Mouse (Mus musculus) neural tube, embryonic 11.5 days (tissue): ENCODE results near the gene Ncor1. TPM values are rescaled to one million over a fixed set of nuclear protein-coding genes. Genes with fewer than 3 reads are reported as not detected.
"Not testable (repeated sequence)": the region's sequence is repeated elsewhere in the genome, so short reads cannot be mapped to it uniquely, and the experiment has no call there.

Experiments used
- ATAC-seq: fragments of 200-750 bp; cut with Nextera tagmentation; 2 replicates; pipeline ENCODE4 v1.8.0; 2017; ENCODE audit warnings: moderate number of reproducible peaks, mild to moderate bottlenecking, moderate TSS enrichment, moderate library complexity; ENCODE audit not compliant: insufficient read depth, low FRiP score, low TSS enrichment
- DNase-seq: peaks from one replicate; pipeline ENCODE4 v3.0.0-alpha.2; 2015; ENCODE audit warnings: low spot score
- H3K27ac ChIP-seq: fragments of 300-500 bp; sonication (generic); 2 replicates; pipeline ENCODE4 v1.5.1; 2014; ENCODE audit warnings: low read depth, mild to moderate bottlenecking, low read length
- H3K27me3 ChIP-seq: fragments of 300-500 bp; sonication (generic); 2 replicates; pipeline ENCODE4 v1.6.1; 2014; ENCODE audit warnings: mild to moderate bottlenecking, low read length, mixed read lengths; ENCODE audit not compliant: control insufficient read depth, insufficient read depth
- H3K36me3 ChIP-seq: fragments of 300-500 bp; sonication (generic); 2 replicates; pipeline ENCODE4 v1.6.1; 2014; ENCODE audit warnings: mild to moderate bottlenecking, low read length, moderate library complexity, mixed read lengths; ENCODE audit not compliant: control insufficient read depth, insufficient read depth
- H3K4me1 ChIP-seq: fragments of 300-500 bp; sonication (generic); 2 replicates; pipeline ENCODE4 v1.6.1; 2014; ENCODE audit warnings: low read length, mixed read lengths; ENCODE audit not compliant: control insufficient read depth, insufficient read depth
- H3K4me2 ChIP-seq: fragments of 300-500 bp; sonication (generic); 2 replicates; pipeline ENCODE4 v1.6.1; 2014; ENCODE audit warnings: low read depth, mild to moderate bottlenecking, moderate library complexity
- H3K4me3 ChIP-seq: fragments of 300-500 bp; sonication (generic); 2 replicates; pipeline ENCODE4 v1.5.1; 2014; ENCODE audit warnings: low read depth, low read length
- H3K9ac ChIP-seq: fragments of 300-500 bp; sonication (generic); 2 replicates; pipeline ENCODE4 v1.6.1; 2014; ENCODE audit warnings: mild to moderate bottlenecking, low read length
- H3K9me3 ChIP-seq: fragments of 300-500 bp; sonication (generic); 2 replicates; pipeline ENCODE4 v1.6.1; 2016; ENCODE audit warnings: low read length; ENCODE audit not compliant: control insufficient read depth
- WGBS: fragments of 180-500 bp; shearing (Covaris S2); extraction: QIAGEN DNeasy Blood & Tissue Kit; methylation state at CpG from one replicate; pipeline ENCODE4 v1.1.7; 2014; 5-methylcytosine and 5-hydroxymethylcytosine counted together
- polyA plus RNA-seq: library from polyadenylated mRNA; unstranded; fragments of >200 nt; fragmentation: Nextera tagmentation; extraction: Ambion mirVana; gene quantifications from 2 replicates; pipeline ENCODE4 v1.2.1, GENCODE M21; 2014

The Ncor1 gene
- polyA plus RNA-seq, 1 experiment from 2014 or later = 176 TPM

GRCm38 (mm10) chr11:62487540-62488350 lies 29.4 kb upstream of the Ncor1 start:
- DNase-seq (no peak), ATAC-seq (no peak)
- no peak overlapping the region for H3K4me3 ChIP-seq
- no peak overlapping the region for H3K27ac ChIP-seq
- no peaks in the 10 kb centered on the region for H3K36me3 ChIP-seq
- H3K4me2 ChIP-seq = no peak overlapping the region
- no peaks in the 10 kb centered on the region for H3K9me3 ChIP-seq
- H3K9ac ChIP-seq = no peak overlapping the region
- 92% methylated on average over 10 of the region's 10 CpGs for WGBS
- H3K4me1 ChIP-seq = no peaks in the 10 kb centered on the region
- no peaks in the 10 kb centered on the region for H3K27me3 ChIP-seq

- no peak overlapping the region for H3K9ac ChIP-seq
- H3K27ac ChIP-seq = no peak overlapping the region
- no peak overlapping the region for H3K4me3 ChIP-seq
- no peaks in the 10 kb centered on the region for H3K27me3 ChIP-seq
- no peak overlapping the region for H3K4me2 ChIP-seq
- DNase-seq (no peak), ATAC-seq (no peak)
- no peaks in the 10 kb centered on the region for H3K4me1 ChIP-seq
- 97% methylated on average over 1 of the region's 1 CpGs for WGBS
- H3K36me3 ChIP-seq = no peaks in the 10 kb centered on the region
- no peaks in the 10 kb centered on the region for H3K9me3 ChIP-seq
Measured at GRCm38 (mm10) chr11:62486949-62487348, 28.6 kb upstream of the Ncor1 start.

GRCm38 (mm10) chr11:62479581-62479980 lies 21.2 kb upstream of the Ncor1 start:
- ATAC-seq = no peak
- Histone ChIP-seq H3K27ac (no peak overlapping the region), H3K27me3 (no peaks in the 10 kb centered on the region), H3K36me3 (no peaks in the 10 kb centered on the region), H3K9me3 (no peaks in the 10 kb centered on the region), H3K4me1 (no peaks in the 10 kb centered on the region), H3K9ac (no peak overlapping the region), H3K4me3 (no peak overlapping the region), H3K4me2 (no peak overlapping the region)
- DNase-seq = no peak
- 91% methylated on average over 5 of the region's 5 CpGs for WGBS

- no peak for ATAC-seq
- no peak overlapping the region for H3K9ac ChIP-seq
- WGBS = 84% methylated on average over 6 of the region's 6 CpGs
Measured at GRCm38 (mm10) chr11:62478931-62479330, 20.6 kb upstream of the Ncor1 start.

GRCm38 (mm10) chr11:62476156-62476555 lies 17.8 kb upstream of the Ncor1 start:
- H3K36me3 ChIP-seq = no peaks in the 10 kb centered on the region
- H3K27me3 ChIP-seq = no peaks in the 10 kb centered on the region
- no peak overlapping the region for H3K4me2 ChIP-seq
- no peak overlapping the region for H3K27ac ChIP-seq
- H3K4me1 ChIP-seq = no peaks in the 10 kb centered on the region
- no peak overlapping the region for H3K4me3 ChIP-seq
- no peak overlapping the region for H3K9ac ChIP-seq
- WGBS = 95% methylated on average over 4 of the region's 4 CpGs
- no peaks in the 10 kb centered on the region for H3K9me3 ChIP-seq
- DNase-seq (no peak), ATAC-seq (no peak)

More at GRCm38 (mm10) chr11:62478931-62479330, 20.6 kb upstream of the Ncor1 start:
- no peak for DNase-seq
- Histone ChIP-seq H3K4me3 (no peak overlapping the region), H3K27me3 (no peaks in the 10 kb centered on the region), H3K4me2 (no peak overlapping the region), H3K27ac (no peak overlapping the region), H3K4me1 (no peaks in the 10 kb centered on the region), H3K9me3 (no peaks in the 10 kb centered on the region), H3K36me3 (no peaks in the 10 kb centered on the region)

- H3K27me3 ChIP-seq = no peaks in the 10 kb centered on the region
- ATAC-seq = no peak
- WGBS = 97% methylated on average over 5 of the region's 5 CpGs
Measured at GRCm38 (mm10) chr11:62473516-62473915, 15.2 kb upstream of the Ncor1 start.

GRCm38 (mm10) chr11:62470451-62470850 lies 12.1 kb upstream of the Ncor1 start:
- DNase-seq (no peak), ATAC-seq (no peak)
- no peaks in the 10 kb centered on the region for H3K36me3 ChIP-seq
- H3K4me2 ChIP-seq = no peak overlapping the region
- no peaks in the 10 kb centered on the region for H3K9me3 ChIP-seq
- H3K27ac ChIP-seq = no peak overlapping the region
- H3K27me3 ChIP-seq = no peaks in the 10 kb centered on the region
- H3K4me1 ChIP-seq = no peaks in the 10 kb centered on the region
- H3K9ac ChIP-seq = no peak overlapping the region
- 97% methylated on average over 6 of the region's 6 CpGs for WGBS
- H3K4me3 ChIP-seq = no peak overlapping the region

More at GRCm38 (mm10) chr11:62473516-62473915, 15.2 kb upstream of the Ncor1 start:
- H3K27ac ChIP-seq = no peak overlapping the region
- no peak for DNase-seq
- H3K9ac ChIP-seq = no peak overlapping the region
- H3K4me3 ChIP-seq = no peak overlapping the region
- no peaks in the 10 kb centered on the region for H3K36me3 ChIP-seq
- no peaks in the 10 kb centered on the region for H3K4me1 ChIP-seq
- no peaks in the 10 kb centered on the region for H3K9me3 ChIP-seq
- no peak overlapping the region for H3K4me2 ChIP-seq

GRCm38 (mm10) chr11:62467289-62467688 lies 8.9 kb upstream of the Ncor1 start:
- DNase-seq, H3K9me3 ChIP-seq, H3K9ac ChIP-seq, H3K27me3 ChIP-seq, H3K27ac ChIP-seq, H3K4me3 ChIP-seq, H3K36me3 ChIP-seq, H3K4me2 ChIP-seq, H3K4me1 ChIP-seq, ATAC-seq: not testable (repeated sequence)

- Histone ChIP-seq H3K4me1 (no peaks in the 10 kb centered on the region), H3K36me3 (no peaks in the 10 kb centered on the region), H3K9ac (no peak overlapping the region), H3K4me3 (no peak overlapping the region), H3K9me3 (no peaks in the 10 kb centered on the region), H3K27me3 (no peaks in the 10 kb centered on the region), H3K4me2 (no peak overlapping the region), H3K27ac (no peak overlapping the region)
- 89% methylated on average over 3 of the region's 3 CpGs for WGBS
- DNase-seq = no peak
- ATAC-seq = no peak
Measured at GRCm38 (mm10) chr11:62466546-62466945, 8.2 kb upstream of the Ncor1 start.
